Mouse (Mus musculus) CH12.LX (cell line): ENCODE measurements at regions not wholly inside any gene's neighbourhood (a gene's known extent, or its start where the extent isn't known, plus 50 kb on each side); places are given as distances from the start of the nearest gene placed in this dataset.

Experiments used
- BHLHE40 ChIP-seq: IDR thresholded peaks from 2 replicates; pipeline ENCODE4 v1.6.1; 2011; ENCODE audit warnings: mild to moderate bottlenecking, low read depth, low read length, improper control_type of control experiment
- CTCF ChIP-seq, 2 experiments: IDR thresholded peaks in 1 of 2; conservative IDR thresholded peaks in 1 of 2; 2 replicates each; pipeline ENCODE4 v1.5.1; 2011 to 2012; ENCODE audit warnings: low read depth in 2 of 2, low read length in 2 of 2, improper control_type of control experiment in 1 of 2, inconsistent platforms in 1 of 2, mild to moderate bottlenecking in 1 of 2, moderate library complexity in 1 of 2
- HCFC1 ChIP-seq: IDR thresholded peaks from 2 replicates; pipeline ENCODE4 v1.6.1; 2012; ENCODE audit warnings: low read depth, mild to moderate bottlenecking, inconsistent platforms, low read length, improper control_type of control experiment
- MAFK ChIP-seq: IDR thresholded peaks from 2 replicates; pipeline ENCODE4 v1.6.1; 2011; ENCODE audit warnings: low read length, improper control_type of control experiment; ENCODE audit not compliant: insufficient replicate concordance
- MXI1 ChIP-seq: IDR thresholded peaks from 2 replicates; pipeline ENCODE4 v1.6.1; 2011; ENCODE audit warnings: mild to moderate bottlenecking, low read depth, low read length, improper control_type of control experiment
- NRF1 ChIP-seq: IDR thresholded peaks from 2 replicates; pipeline ENCODE4 v1.6.1; 2014; ENCODE audit warnings: low read depth, mild to moderate bottlenecking, inconsistent platforms, low read length, improper control_type of control experiment, moderate library complexity
- SMC3 ChIP-seq: IDR thresholded peaks from 2 replicates; pipeline ENCODE4 v1.6.1; 2011; ENCODE audit warnings: low read depth, low read length, improper control_type of control experiment

DNA sequence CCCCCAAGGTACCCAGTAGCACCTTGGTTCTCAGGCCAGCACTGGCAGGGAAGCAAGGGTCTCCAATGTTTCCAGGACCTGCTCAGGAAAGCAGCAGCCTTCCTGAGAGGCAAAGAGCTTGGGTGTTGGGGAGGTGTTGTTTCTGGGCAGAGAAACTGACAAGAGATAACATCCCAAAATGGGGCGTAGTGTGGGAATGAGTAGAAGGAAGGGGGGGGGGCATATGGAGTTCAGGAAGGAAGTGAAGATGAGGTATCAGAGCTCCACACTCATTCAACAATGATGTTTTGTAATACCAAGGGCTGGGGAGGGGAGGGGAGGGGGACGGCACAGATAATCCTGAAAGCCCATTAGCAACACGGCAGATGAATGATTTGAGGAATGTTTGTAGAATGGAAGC lies 135.6 kb upstream of the Lemd2 start:
- no peak for TF ChIP-seq CTCF (conservative IDR thresholded peaks at IDR 0.05 in 1 of 2, IDR thresholded peaks at IDR 0.05 in 1 of 2; ENCODE audit: low read depth in 2 of 2, low read length in 2 of 2)
- TF ChIP-seq SMC3, result no peak
- TF ChIP-seq MAFK, result no peak
- no peak for TF ChIP-seq MXI1
- no peak for TF ChIP-seq NRF1
- TF ChIP-seq HCFC1, result no peak
- no peak for TF ChIP-seq BHLHE40
